Mouse (Mus musculus) T-helper 17 cell (primary cell): ENCODE measurements at regions not wholly inside any gene's neighbourhood (a gene's known extent, or its start where the extent isn't known, plus 50 kb on each side); places are given as distances from the start of the nearest gene placed in this dataset.

Experiments used
- in situ Hi-C, 2 experiments: fragments of 300-600 bp; cut with MboI, MseI; formaldehyde crosslinking; loops; 1 replicate in 1 of 2; 2 replicates in 1 of 2; pipeline ENCODE4 v1.15.1; 2025; ENCODE audit warnings: high pct_unique_total_duplicates in 2 of 2

GRCm38 (mm10) chr19:21150241-21150640 lies 121.8 kb upstream of the Zfand5 start:
- in situ Hi-C loops: no loop called here

- in situ Hi-C loops: no loop called here
Observed at GRCm38 (mm10) chr19:21146860-21147390, 125.2 kb upstream of the Zfand5 start.

GRCm38 (mm10) chr19:21144659-21145283 lies 127.3 kb upstream of the Zfand5 start:
- in situ Hi-C loops: no loop called here

GRCm38 (mm10) chr19:21143970-21144595 lies 128.0 kb upstream of the Zfand5 start:
- in situ Hi-C loops: no loop called here

- in situ Hi-C loops: no loop called here
Observed at GRCm38 (mm10) chr19:21140456-21140855, 131.6 kb upstream of the Zfand5 start.

GRCm38 (mm10) chr19:21138998-21139495 lies 133.0 kb upstream of the Zfand5 start:
- in situ Hi-C loops: no loop called here

GRCm38 (mm10) chr19:21136756-21137155 lies 135.3 kb upstream of the Zfand5 start:
- in situ Hi-C loops: no loop called here

- in situ Hi-C loops: no loop called here
Observed at GRCm38 (mm10) chr19:21135998-21136380, 136.1 kb upstream of the Zfand5 start.

- in situ Hi-C loops: no loop called here
Observed at GRCm38 (mm10) chr19:21135297-21135997, 136.6 kb upstream of the Zfand5 start.

GRCm38 (mm10) chr19:21129653-21130052 lies 142.4 kb upstream of the Zfand5 start:
- in situ Hi-C loops: no loop called here

GRCm38 (mm10) chr19:21127079-21127745 lies 144.9 kb upstream of the Zfand5 start:
- in situ Hi-C loops: no loop called here

GRCm38 (mm10) chr19:21126670-21127069 lies 145.4 kb upstream of the Zfand5 start:
- in situ Hi-C loops: no loop called here

GRCm38 (mm10) chr19:21119477-21119876 lies 152.6 kb upstream of the Zfand5 start:
- in situ Hi-C loops: no loop called here

- in situ Hi-C loops: no loop called here
Observed at GRCm38 (mm10) chr19:21118782-21119181, 153.3 kb upstream of the Zfand5 start.

GRCm38 (mm10) chr19:21115693-21116092 lies 156.4 kb upstream of the Zfand5 start:
- in situ Hi-C loops: no loop called here

- in situ Hi-C loops: no loop called here
Observed at GRCm38 (mm10) chr19:21111836-21112235, 157.8 kb upstream of the Tmc1 start.

- in situ Hi-C loops: no loop called here
Observed at GRCm38 (mm10) chr19:21108311-21108710, 154.3 kb upstream of the Tmc1 start.

- in situ Hi-C loops: no loop called here
Observed at GRCm38 (mm10) chr19:21107741-21108140, 153.7 kb upstream of the Tmc1 start.

GRCm38 (mm10) chr19:21107275-21107674 lies 153.3 kb upstream of the Tmc1 start:
- in situ Hi-C loops: no loop called here

- in situ Hi-C loops: no loop called here
Observed at GRCm38 (mm10) chr19:21106766-21107165, 152.8 kb upstream of the Tmc1 start.

GRCm38 (mm10) chr19:21106241-21106669 lies 152.3 kb upstream of the Tmc1 start:
- in situ Hi-C loops: no loop called here

GRCm38 (mm10) chr19:21105004-21105403 lies 151.0 kb upstream of the Tmc1 start:
- in situ Hi-C loops: no loop called here
